ENCODE assay signal across 9 mouse cellular contexts in the genomic region with DNA sequence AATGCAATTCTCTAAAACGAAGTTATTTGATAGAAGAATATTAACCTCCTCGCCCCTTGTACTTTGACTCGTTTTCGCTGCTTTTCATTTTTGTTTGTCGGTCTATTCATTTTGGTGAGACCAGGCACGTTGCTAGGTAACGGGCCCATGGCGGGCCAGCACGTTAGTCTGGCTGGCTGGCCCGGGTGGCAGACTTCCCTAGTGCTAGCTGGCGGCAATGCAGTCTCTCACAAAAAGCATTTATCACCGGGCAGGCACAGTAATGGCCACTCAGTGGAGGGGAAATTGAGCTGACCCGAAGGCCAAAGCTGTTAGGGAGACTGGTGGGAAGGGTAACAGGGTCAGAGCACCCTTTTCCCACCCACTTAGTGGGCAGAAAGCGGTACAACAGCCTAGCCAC.
DNase-seq lines count a peak whose midpoint lies in the region; ATAC-seq and TF ChIP-seq lines count a peak whose summit lies in the region.
"Had no signal": no experiment of that assay in that cellular context is flagged by ENCODE, and none has a peak within 500 bp of the region (broad histone marks: within the 10 kb centered on the region; RNA-seq: fewer than 3 reads in every experiment).

No protein-coding gene starts in this region.

- no peaks in the 10 kb centered on the region for H3K4me1 ChIP-seq in liver, adult 2 months (ENCODE audit: control insufficient read depth, insufficient read depth, low read length)
- peaks cover 8% of the 10 kb centered on the region; the same call in 1 of the 2 replicates for H3K4me1 ChIP-seq in midbrain, embryonic 12.5 days
- no peaks in the 10 kb centered on the region for H3K4me1 ChIP-seq in thymus, adult 2 months (replicated peaks; ENCODE audit: control insufficient read depth, insufficient read depth, low read length)

- H3K27me3 ChIP-seq in liver, adult 2 months (ENCODE audit: control insufficient read depth, insufficient read depth, low read length), result no peaks in the 10 kb centered on the region
- peaks cover 33% of the 10 kb centered on the region for H3K27me3 ChIP-seq in midbrain, embryonic 12.5 days
- H3K27me3 ChIP-seq in thymus, adult 2 months (ENCODE audit: control insufficient read depth, insufficient read depth, low read length), result no peaks in the 10 kb centered on the region

- TF ChIP-seq CTCF in liver, adult 2 months (IDR thresholded peaks at IDR 0.05; ENCODE audit: low read depth, low read length), result 0 out of 2 replicates have a peak, but pooled peaks have one; percentile 1
- no peak for TF ChIP-seq CTCF in thymus, adult 2 months (IDR thresholded peaks at IDR 0.05; ENCODE audit: borderline replicate concordance, control insufficient read depth, extremely low read depth, insufficient read depth, low read length, poor library complexity)

- H3K9me3 ChIP-seq in midbrain, embryonic 12.5 days, result no peaks in the 10 kb centered on the region

- no peaks in the 10 kb centered on the region for H3K36me3 ChIP-seq in liver, adult 2 months (ENCODE audit: control insufficient read depth, insufficient read depth, low read length)
- no peaks in the 10 kb centered on the region for H3K36me3 ChIP-seq in midbrain, embryonic 12.5 days
- no peaks in the 10 kb centered on the region for H3K36me3 ChIP-seq in thymus, adult 2 months (ENCODE audit: control insufficient read depth, insufficient read depth, low read length)
- H3K36me3 ChIP-seq: G1E had no signal

- peak; percentile 7 for DNase-seq in liver, adult 2 months (ENCODE audit: extremely low read depth, low read depth, low spot score)
- no peak for DNase-seq in liver
- peak; percentile 62 for DNase-seq in embryo, embryonic 11.5 days (ENCODE audit: low read depth, low spot score)
- peak; percentile 6 to 33 for DNase-seq in heart, postnatal 10 days
- peak; percentile 53 to 75 for DNase-seq in layer of hippocampus, adult 18-20 months (ENCODE audit: low spot score in 2 of 2)
- peak; percentile 32 for DNase-seq in telencephalon, adult 2 months (ENCODE audit: low read depth, low spot score)
- DNase-seq in thymus, adult 2 months, result no peak

- intact Hi-C loops in heart, postnatal 10 days (cut with DNase I), result no loop called here

- peak; percentile 93 for ATAC-seq in midbrain, embryonic 12.5 days (ENCODE audit: low FRiP score, low read depth)

- TF ChIP-seq POLR2A in liver, adult 2 months (IDR thresholded peaks at IDR 0.05; ENCODE audit: extremely low read depth, insufficient read depth, low read length), result no peak
- no peak for TF ChIP-seq POLR2A in thymus, adult 2 months (IDR thresholded peaks at IDR 0.05; ENCODE audit: control insufficient read depth, extremely low read depth, insufficient read depth, low read length, poor library complexity)

- H3K4me3 ChIP-seq in liver, adult 2 months (ENCODE audit: insufficient read depth, low read depth, low read length), result no peak overlapping the region
- no peak overlapping the region for H3K4me3 ChIP-seq in midbrain, embryonic 12.5 days
- H3K4me3 ChIP-seq in thymus, adult 2 months (ENCODE audit: control insufficient read depth, insufficient read depth, low read length), result no peak overlapping the region

- no peaks in the 10 kb centered on the region for H3K79me2 ChIP-seq in liver, adult 2 months (ENCODE audit: control insufficient read depth, insufficient read depth, low read length)

- 17% methylated on average over 14 of the region's 14 CpGs for WGBS in liver, adult 2 months
- 2% methylated on average over 14 of the region's 14 CpGs for WGBS in midbrain, embryonic 12.5 days
- WGBS in thymus, adult 2 months, result 32% methylated on average over 14 of the region's 14 CpGs

- H3K9ac ChIP-seq in liver, adult 2 months (ENCODE audit: low read depth, low read length), result no peak overlapping the region
- H3K9ac ChIP-seq in midbrain, embryonic 12.5 days (replicated peaks), result no peak overlapping the region

- H3K27ac ChIP-seq in liver, adult 2 months (replicated peaks; ENCODE audit: insufficient read depth, low read depth, low read length), result no peak overlapping the region
- 0 out of 2 replicates have a peak overlapping the region, but pooled peaks have one; percentile 15 for H3K27ac ChIP-seq in midbrain, embryonic 12.5 days (replicated peaks)
- no peak overlapping the region for H3K27ac ChIP-seq in thymus, adult 2 months (ENCODE audit: control insufficient read depth, insufficient read depth, low read length)

- H3K4me2 ChIP-seq in midbrain, embryonic 12.5 days (replicated peaks), result peak overlapping the region; percentile 40

Comparison
In these comparisons a context has a peak if more than half of its experiments do, and no peak if none do; other contexts are left out.
1. DNase-seq: peak in liver, adult 2 months (single experiment), embryo, embryonic 11.5 days (single experiment), heart, postnatal 10 days (2 of 2), layer of hippocampus, adult 18-20 months (2 of 2) and telencephalon, adult 2 months (single experiment); none in liver (single experiment) and thymus, adult 2 months (single experiment).